Mouse (Mus musculus): ENCODE data around the gene Itgb4.

Itgb4 gene

GRCm38 (mm10) chr11:115970006-115970673 is 4.4 kb upstream of the Itgb4 start:
- no peak for DNase-seq (ENCODE audit: low spot score)

DNA sequence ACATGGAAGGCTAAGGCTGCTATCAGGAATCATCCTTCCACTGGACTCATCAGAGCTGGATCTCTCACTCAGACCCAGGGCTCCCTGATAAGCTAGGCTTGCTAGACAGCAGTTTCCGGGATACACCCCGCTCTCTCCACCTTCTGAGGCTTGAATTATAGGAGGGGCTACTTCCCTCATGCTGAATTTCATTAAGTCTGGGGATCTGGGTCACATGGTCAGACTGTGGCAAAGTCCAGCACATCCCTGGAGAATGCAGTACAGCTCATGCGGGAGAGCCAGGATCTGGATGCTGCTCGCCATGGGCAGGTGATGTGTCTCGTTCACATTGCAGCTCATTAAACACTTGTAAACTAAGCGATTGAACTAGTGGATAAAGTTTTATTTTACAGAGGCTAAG is 3.5 kb upstream of the Itgb4 start:
- DNase-seq (ENCODE audit: low spot score): no peak

GRCm38 (mm10) chr11:115975083-115975420 is 543 bp downstream of the Itgb4 start:
- DNase-seq (ENCODE audit: low spot score): no peak

GRCm38 (mm10) chr11:115975544-115975943 is 1.0 kb downstream of the Itgb4 start:
- DNase-seq (ENCODE audit: low spot score): no peak

DNA sequence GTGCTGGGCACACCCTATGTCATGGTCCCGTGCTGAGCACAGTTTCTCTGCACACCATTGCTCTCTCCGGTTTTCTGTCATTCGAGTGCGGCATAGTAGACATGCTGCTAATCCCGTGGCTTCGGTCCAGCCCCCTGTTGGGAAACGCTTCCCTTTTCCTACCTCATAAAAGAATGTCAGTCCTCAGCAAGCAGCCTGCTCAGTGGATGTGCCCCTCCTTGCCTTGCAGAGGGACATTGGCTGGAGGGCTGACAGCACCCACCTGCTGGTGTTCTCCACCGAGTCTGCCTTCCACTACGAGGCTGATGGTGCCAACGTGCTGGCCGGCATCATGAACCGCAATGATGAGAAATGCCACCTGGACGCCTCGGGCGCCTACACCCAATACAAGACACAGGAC is 8.0 kb downstream of the Itgb4 start:
- DNase-seq (ENCODE audit: low spot score): no peak

DNA sequence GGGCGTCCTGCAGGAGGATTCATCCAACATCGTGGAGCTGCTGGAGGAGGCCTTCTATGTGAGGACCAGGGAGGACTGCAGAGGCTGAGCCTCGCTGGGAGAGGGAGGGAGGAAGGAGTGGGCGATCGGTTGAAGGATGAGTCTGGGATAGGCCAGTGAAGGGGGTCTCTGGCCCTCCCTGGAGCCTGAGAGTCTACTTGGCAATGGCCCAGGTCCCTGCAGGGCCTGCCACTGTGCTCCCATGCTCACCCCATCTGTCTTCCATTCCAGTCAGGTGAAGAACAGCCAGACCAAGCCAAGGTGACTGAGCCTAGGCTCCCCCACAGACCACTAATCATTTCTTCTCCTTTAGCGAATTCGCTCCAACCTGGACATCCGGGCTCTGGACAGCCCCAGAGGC is 8.8 kb downstream of the Itgb4 start:
- no peak for DNase-seq (ENCODE audit: low spot score)

GRCm38 (mm10) chr11:115989686-115990085 is 15.2 kb downstream of the Itgb4 start:
- no peak for DNase-seq (ENCODE audit: low spot score)

DNA sequence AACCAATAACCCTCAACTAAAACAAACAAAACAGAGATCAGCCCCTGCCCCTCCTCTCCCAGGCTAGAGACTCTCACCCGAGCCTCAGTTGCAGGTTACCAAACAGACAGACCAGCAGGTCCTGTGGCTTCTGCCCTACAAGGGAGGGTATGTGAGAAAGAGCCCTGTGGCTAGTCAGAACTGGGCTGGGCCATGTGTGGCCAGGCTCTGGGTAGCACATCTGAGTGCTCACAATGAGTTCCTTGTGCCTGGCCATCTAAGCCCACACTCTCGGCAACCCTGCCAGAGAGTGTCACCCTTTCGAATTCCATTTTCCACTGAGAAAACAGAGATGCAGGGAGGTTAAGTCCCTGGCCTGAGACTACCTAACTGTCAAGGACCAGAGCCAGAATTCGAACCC is 17.6 kb downstream of the Itgb4 start:
- no peak for DNase-seq (ENCODE audit: low spot score)

- no peak for DNase-seq (ENCODE audit: low spot score)
Observed at GRCm38 (mm10) chr11:115995256-115995655, 20.7 kb downstream of the Itgb4 start.

DNA sequence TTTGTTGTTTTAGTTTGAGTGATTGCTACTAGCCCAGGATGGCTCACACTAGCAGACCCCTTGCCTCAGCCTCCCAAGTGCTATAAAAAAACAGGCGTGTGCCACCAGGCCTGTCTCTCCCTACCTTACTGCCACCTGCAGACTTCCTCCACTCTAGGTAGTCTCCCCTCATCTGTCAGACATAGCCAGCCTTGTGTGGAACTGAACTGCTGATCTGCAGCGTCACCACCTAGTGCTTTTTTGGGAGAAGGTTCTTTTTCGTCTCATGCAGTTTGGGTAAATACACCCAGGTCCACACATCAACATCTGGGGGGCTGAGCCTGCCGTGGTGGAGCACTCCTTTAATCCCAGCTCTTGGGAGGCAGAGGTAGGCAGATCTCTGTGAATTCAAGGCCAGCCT is 22.5 kb downstream of the Itgb4 start:
- no peak for DNase-seq (ENCODE audit: low spot score)

- no peak for DNase-seq (ENCODE audit: low spot score)
Observed at GRCm38 (mm10) chr11:115997662-115998061, 23.2 kb downstream of the Itgb4 start.

GRCm38 (mm10) chr11:115999027-115999426 is 24.5 kb downstream of the Itgb4 start:
- DNase-seq (ENCODE audit: low spot score): no peak

DNA sequence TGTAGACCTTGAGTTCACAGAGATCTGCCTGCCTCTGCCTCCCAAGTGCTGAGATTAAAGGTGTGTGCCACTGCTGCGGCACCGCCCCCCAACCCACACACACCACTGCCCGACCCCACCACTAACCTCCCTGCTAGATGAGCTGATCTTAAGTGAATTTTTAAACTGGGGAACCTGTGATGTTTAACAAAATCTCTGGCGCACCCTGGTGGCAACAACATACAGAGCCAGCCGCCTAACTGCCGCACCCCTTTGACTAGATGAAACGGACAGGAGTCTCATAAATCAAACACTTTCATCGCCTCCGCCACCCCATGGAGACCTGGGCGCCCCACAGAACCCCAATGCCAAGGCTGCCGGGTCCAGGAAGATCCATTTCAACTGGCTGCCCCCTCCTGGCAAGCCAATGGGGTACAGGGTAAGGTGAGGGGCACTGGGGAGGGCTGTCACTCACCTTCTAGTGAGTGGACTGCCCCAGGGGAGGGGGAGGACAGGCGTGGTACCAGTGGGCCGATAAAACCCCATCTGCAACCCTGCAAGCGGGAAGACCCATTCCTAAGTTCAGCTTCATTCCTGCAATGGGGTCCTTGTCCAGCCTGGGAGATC is 25.1 kb downstream of the Itgb4 start:
- no peak for DNase-seq (ENCODE audit: low spot score)

GRCm38 (mm10) chr11:116000607-116001006 is 26.1 kb downstream of the Itgb4 start:
- DNase-seq (ENCODE audit: low spot score): no peak

DNA sequence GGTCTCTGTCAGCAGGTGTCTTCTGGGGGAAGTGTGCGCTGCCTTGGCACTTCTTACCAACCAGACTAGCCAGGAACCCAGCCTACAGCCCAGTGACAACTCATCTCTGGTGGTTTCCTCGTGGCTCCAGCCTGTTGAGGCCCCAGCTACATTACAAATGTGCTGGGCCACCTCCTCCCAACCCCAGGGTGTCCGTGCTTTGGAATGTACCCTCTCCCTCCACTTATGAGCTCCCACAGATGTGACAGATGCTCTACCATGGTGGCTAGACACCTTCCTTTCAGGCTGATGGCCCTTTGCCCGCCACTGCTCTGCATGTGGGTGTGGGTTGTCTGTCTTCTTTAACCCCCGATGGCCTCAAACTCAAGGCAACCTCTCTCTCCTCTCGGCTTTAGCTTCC is 27.2 kb downstream of the Itgb4 start:
- DNase-seq (ENCODE audit: low spot score): no peak

- DNase-seq (ENCODE audit: low spot score): no peak
Observed at GRCm38 (mm10) chr11:116002894-116003293, 28.4 kb downstream of the Itgb4 start.

GRCm38 (mm10) chr11:116004186-116004823 is 29.8 kb downstream of the Itgb4 start:
- DNase-seq (ENCODE audit: low spot score): no peak

GRCm38 (mm10) chr11:116004840-116005700 is 30.6 kb downstream of the Itgb4 start:
- DNase-seq (ENCODE audit: low spot score): no peak

DNA sequence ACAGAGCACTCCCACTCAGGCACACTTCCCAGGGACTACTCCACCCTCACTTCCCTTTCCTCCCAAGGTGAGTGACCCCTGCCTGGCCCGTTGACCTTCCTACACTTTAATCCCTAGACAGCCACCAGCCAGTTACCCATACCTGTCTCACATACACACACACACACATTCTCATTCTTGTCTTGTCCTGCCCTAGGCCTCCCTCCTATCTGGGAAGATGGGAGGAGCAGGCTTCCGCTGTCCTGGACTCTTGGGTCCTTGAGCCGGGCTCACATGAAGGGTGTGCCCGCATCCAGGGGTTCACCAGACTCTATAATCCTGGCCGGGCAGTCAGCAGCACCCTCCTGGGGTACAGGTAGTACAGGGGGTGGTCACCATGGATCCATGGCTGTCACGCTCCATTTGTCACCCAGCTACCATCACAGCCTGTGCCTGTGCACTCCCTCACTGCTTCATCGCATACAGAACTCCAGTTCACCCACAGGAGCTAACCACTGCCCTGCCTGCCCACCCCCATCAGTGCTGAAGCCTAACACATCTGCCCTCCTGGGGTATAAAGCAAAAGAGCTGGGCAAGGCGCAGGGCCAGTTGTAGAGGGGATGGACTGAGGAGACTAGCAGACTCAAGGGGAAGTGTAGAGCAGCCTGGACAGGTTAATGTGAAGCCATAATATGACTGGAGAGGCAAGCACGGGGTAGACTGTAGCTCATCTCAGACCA is 31.4 kb downstream of the Itgb4 start:
- DNase-seq (ENCODE audit: low spot score): no peak

DNA sequence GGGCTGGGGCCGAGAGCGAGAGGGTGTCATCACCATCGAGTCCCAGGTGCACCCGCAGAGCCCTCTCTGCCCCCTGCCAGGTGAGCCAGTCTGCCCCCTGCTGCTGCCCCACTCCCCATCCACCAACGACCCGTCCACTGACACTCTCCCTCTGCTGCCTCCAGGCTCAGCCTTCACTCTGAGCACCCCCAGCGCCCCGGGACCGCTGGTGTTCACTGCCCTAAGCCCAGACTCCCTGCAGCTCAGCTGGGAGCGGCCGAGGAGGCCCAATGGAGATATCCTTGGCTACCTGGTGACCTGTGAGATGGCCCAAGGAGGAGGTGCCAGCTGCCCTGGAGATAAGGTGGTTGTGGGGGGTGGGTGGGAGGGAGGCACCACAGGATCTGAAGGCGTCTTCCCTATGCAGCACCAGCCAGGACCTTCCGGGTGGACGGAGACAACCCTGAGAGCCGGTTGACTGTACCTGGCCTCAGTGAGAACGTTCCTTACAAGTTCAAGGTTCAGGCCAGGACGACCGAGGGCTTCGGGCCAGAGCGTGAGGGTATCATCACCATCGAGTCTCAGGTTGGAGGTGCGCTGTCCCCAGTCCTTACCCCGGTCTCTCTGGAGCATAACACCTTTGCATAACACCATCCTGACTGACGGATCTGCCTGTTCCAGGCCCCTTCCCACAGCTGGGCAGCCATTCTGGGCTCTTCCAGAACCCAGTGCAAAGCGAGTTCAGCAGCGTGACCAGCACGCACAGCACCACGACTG is 32.8 kb downstream of the Itgb4 start:
- no peak for DNase-seq (ENCODE audit: low spot score)

- DNase-seq (ENCODE audit: low spot score): no peak
Observed at GRCm38 (mm10) chr11:116008411-116008810, 33.9 kb downstream of the Itgb4 start.
